Mouse (Mus musculus) forebrain, embryonic 11.5 days (tissue): Measurements from ENCODE around the gene Snai3. TPM values are rescaled to one million over a fixed set of nuclear protein-coding genes. Genes with fewer than 3 reads are reported as not detected.
A peak's percentile ranks its signal among the peaks of the same experiment; 100 is the strongest.

Source experiments
- ATAC-seq: fragments of 200-750 bp; cut with Nextera tagmentation; replicated peaks from 2 replicates; pipeline ENCODE4 v1.8.0; 2017; ENCODE audit warnings: moderate TSS enrichment; ENCODE audit not compliant: low FRiP score
- DNase-seq: peaks from one replicate; pipeline ENCODE4 v3.0.0-alpha.2; 2017; ENCODE audit warnings: low spot score
- H3K27ac ChIP-seq: fragments of 300-500 bp; sonication (generic); 2 replicates; pipeline ENCODE4 v1.5.1; 2014; ENCODE audit warnings: low read depth, low read length
- H3K27me3 ChIP-seq: fragments of 300-500 bp; sonication (generic); 2 replicates; pipeline ENCODE4 v1.6.1; 2014; ENCODE audit warnings: mild to moderate bottlenecking, low read length, mixed read lengths; ENCODE audit not compliant: control insufficient read depth, insufficient read depth
- H3K36me3 ChIP-seq: fragments of 300-500 bp; sonication (generic); 2 replicates; pipeline ENCODE4 v1.6.1; 2014; ENCODE audit warnings: mild to moderate bottlenecking, low read length, moderate library complexity, mixed read lengths; ENCODE audit not compliant: control insufficient read depth, insufficient read depth
- H3K4me1 ChIP-seq: fragments of 300-500 bp; sonication (generic); replicated peaks from 2 replicates; pipeline ENCODE4 v1.6.1; 2014; ENCODE audit warnings: low read length, mixed read lengths; ENCODE audit not compliant: control insufficient read depth, insufficient read depth
- H3K4me2 ChIP-seq: fragments of 300-500 bp; sonication (generic); 2 replicates; pipeline ENCODE4 v1.6.1; 2014; ENCODE audit warnings: low read depth, mild to moderate bottlenecking, low read length, moderate library complexity, mixed read lengths; ENCODE audit not compliant: severe bottlenecking
- H3K4me3 ChIP-seq: fragments of 300-500 bp; sonication (generic); 2 replicates; pipeline ENCODE4 v1.5.1; 2014; ENCODE audit warnings: low read depth, low read length
- H3K9ac ChIP-seq: fragments of 300-500 bp; sonication (generic); 2 replicates; pipeline ENCODE4 v1.6.1; 2014; ENCODE audit warnings: low read length
- H3K9me3 ChIP-seq: fragments of 300-500 bp; sonication (generic); 2 replicates; pipeline ENCODE4 v1.6.1; 2016; ENCODE audit warnings: low read length, mixed read lengths; ENCODE audit not compliant: control insufficient read depth
- WGBS: fragments of 180-500 bp; shearing (Covaris S2); extraction: QIAGEN DNeasy Blood & Tissue Kit; methylation state at CpG from one replicate; pipeline ENCODE4 v1.1.7; 2014; 5-methylcytosine and 5-hydroxymethylcytosine counted together
- polyA plus RNA-seq: library from polyadenylated mRNA; unstranded; fragments of >200 nt; fragmentation: Nextera tagmentation; extraction: Ambion mirVana; gene quantifications from 2 replicates; pipeline ENCODE4 v1.2.1, GENCODE M21; 2014

Gene Snai3
- polyA plus RNA-seq, 1 experiment from 2014 or later, result not detected

DNA sequence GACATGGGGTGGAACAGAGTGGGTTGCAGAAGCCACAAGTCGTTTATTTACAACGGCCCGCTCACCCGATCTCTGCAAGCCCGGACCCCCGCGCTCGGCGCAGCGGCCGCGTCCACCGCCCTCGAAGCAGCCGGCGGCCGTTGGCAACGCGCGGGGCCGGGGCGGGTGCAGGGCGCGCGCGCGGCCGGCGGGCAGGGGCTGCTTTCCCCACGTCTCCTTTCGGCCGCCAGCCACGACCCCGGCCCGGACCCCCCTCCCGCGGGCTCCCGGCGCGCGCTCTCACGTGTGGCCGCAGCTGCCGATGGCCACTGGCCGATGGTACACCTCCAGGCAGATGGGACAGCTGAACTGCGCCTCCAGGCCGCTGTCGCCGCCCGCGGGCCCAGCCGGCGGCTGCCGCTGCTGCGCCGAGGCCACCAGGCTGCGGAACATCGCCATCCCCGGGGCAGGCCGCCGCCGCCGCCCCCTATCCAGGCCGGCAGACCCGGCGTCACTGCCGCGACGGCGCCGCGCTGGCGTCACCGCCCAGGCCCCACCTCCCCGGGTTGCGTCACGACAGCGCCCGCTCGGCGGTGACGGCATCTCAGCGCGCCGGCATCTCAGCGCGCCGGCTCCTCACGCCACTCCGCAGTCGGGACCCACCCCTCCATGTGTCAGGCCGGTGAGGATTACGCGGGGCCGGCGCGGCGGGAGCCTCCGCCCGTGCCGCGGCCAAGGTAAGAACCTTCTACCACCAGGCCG is 15.2 kb upstream of the Snai3 start, which contains the start of the genes Rnf166 and Ctu2:
Gene Rnf166 (minus strand): TSS at position 485 of the 741 bp plus-strand sequence.
Gene Ctu2 (plus strand): TSS at position 564 of the 741 bp plus-strand sequence.
- ATAC-seq (peak; percentile 96), DNase-seq (peak; percentile 97)
- Histone ChIP-seq H3K4me3 (peak within 1 kb of the TSS; percentile 99), H3K9me3 (no peaks in the 10 kb centered on the region), H3K27me3 (no peaks in the 10 kb centered on the region), H3K27ac (0 out of 2 replicates have a peak within 1 kb of the TSS, but pooled peaks have one; percentile 6), H3K4me2 (peak within 1 kb of the TSS; percentile 74), H3K36me3 (no peaks in the 10 kb centered on the region; the same call in 1 of the 2 replicates), H3K4me1 (peaks cover 10% of the 10 kb centered on the region), H3K9ac (peak within 1 kb of the TSS; percentile 90)
- whole genome bisulfite sequencing, result under 1% methylated on average over 101 of the region's 103 CpGs

DNA sequence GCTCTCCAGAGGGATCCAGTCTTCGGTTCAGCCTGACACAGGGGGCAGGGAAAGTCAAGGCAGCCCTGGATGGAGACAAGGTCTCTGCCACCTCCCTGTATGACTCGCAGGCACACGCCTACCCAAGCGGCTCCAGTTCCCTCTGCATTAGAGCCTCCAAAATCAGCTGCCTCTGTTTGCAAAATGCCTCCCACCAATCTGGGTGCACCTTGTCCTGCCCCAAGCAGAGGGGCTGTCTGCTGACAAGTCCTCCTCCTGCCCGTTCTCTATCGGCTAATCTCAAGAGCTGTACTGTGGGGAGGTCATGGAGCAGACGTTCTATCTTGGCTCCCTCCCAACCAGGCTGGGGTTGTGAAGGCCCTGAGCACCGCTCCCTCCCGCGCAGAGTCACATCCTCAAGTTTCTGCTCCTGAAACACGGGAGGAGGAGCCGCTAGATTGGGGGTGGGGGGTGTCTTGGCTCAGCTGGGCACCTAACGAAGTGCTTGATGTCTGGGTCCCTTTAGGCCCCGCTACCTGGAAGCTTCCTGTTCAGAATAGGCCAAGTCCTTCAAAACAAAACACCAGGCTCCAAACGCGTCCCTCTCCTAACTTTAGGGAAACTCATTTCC is 14.5 kb upstream of the Snai3 start:
- 19% methylated on average over 16 of the region's 16 CpGs for WGBS

DNA sequence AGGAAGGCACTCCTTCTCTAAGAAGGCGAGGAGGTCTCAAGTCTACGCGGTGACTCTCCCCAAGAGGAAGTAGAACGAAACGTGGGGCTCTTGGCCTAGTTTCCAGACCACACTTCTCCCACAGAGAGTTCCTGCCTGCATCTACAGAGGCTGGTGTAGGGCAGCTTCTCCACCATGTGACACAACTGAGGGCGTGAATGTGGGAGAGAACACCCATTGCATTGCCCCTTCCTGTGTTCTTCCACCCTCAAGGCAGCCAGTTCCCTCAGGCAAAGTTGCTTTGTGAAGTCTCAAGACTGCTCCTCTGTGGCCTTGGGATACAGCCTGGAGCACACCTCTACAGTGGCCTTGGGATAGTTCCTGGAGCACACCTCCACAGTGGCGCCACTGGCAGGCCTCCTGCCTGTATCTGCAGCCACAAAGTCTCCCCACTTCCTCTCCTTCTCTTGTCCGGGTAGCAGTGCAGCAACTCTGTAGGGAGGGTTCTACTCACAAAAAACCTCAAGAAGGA is 13.4 kb upstream of the Snai3 start:
- no peaks in the 10 kb centered on the region; the same call in 1 of the 2 replicates for H3K36me3 ChIP-seq
- ATAC-seq (no peak), DNase-seq (no peak)
- H3K9ac ChIP-seq, result no peak overlapping the region
- H3K4me1 ChIP-seq, result peaks cover 10% of the 10 kb centered on the region
- H3K4me2 ChIP-seq, result no peak overlapping the region
- no peaks in the 10 kb centered on the region for H3K27me3 ChIP-seq
- H3K9me3 ChIP-seq, result no peaks in the 10 kb centered on the region
- H3K4me3 ChIP-seq, result no peak overlapping the region
- 88% methylated on average over 8 of the region's 8 CpGs for WGBS
- H3K27ac ChIP-seq, result no peak overlapping the region

More for the DNA sequence above, 14.5 kb upstream of the Snai3 start:
- peaks cover 10% of the 10 kb centered on the region for H3K4me1 ChIP-seq
- H3K36me3 ChIP-seq, result no peaks in the 10 kb centered on the region; the same call in 1 of the 2 replicates
- no peaks in the 10 kb centered on the region for H3K27me3 ChIP-seq
- peak overlapping the region; percentile 74 for H3K4me2 ChIP-seq
- peak overlapping the region; percentile 99 for H3K4me3 ChIP-seq
- peak overlapping the region; percentile 90 for H3K9ac ChIP-seq
- H3K27ac ChIP-seq, result no peak overlapping the region
- no peak for DNase-seq
- H3K9me3 ChIP-seq, result no peaks in the 10 kb centered on the region
- ATAC-seq, result 0 out of 2 replicates have a peak, but pooled peaks have one; percentile 11

GRCm38 (mm10) chr8:122470691-122471090 is 10.2 kb upstream of the Snai3 start:
- Histone ChIP-seq H3K4me3 (no peak overlapping the region), H3K4me1 (peaks cover 7% of the 10 kb centered on the region), H3K4me2 (no peak overlapping the region), H3K27ac (no peak overlapping the region), H3K36me3 (no peaks in the 10 kb centered on the region), H3K27me3 (no peaks in the 10 kb centered on the region), H3K9me3 (no peaks in the 10 kb centered on the region), H3K9ac (no peak overlapping the region)
- DNase-seq (no peak), ATAC-seq (no peak)
- 86% methylated on average over 5 of the region's 5 CpGs for WGBS

- H3K4me2 ChIP-seq, result no peak overlapping the region
- no peaks in the 10 kb centered on the region for H3K36me3 ChIP-seq
- H3K9me3 ChIP-seq, result no peaks in the 10 kb centered on the region
- peaks cover 5% of the 10 kb centered on the region for H3K4me1 ChIP-seq
- no peaks in the 10 kb centered on the region for H3K27me3 ChIP-seq
- DNase-seq (no peak), ATAC-seq (no peak)
- H3K4me3 ChIP-seq, result no peak overlapping the region
- no peak overlapping the region for H3K27ac ChIP-seq
- no peak overlapping the region for H3K9ac ChIP-seq
- WGBS, result 87% methylated on average over 10 of the region's 10 CpGs
Observed at GRCm38 (mm10) chr8:122469965-122470364, 9.4 kb upstream of the Snai3 start.

DNA sequence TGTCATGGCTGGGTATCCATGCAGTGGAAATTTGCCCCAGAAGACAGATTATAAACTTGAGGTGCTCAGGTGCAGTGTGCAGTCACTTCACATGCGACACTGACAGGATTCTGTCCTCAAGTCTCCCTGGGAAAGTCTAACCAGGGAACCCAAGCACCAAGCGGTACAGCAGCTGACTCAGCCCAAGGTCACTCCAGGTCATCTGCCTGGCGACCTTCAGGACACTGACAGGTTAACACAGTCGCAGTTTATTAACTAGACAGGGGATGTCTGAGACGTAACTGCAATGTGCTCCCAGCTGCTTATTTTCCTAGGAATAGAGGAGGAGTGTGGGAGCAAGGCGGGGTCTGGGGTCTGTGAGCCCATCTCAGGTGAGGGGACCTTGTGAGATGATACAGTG is 8.9 kb upstream of the Snai3 start:
- Histone ChIP-seq H3K4me1 (no peaks in the 10 kb centered on the region), H3K9me3 (no peaks in the 10 kb centered on the region), H3K4me3 (no peak overlapping the region), H3K4me2 (no peak overlapping the region), H3K27me3 (no peaks in the 10 kb centered on the region), H3K9ac (no peak overlapping the region), H3K36me3 (no peaks in the 10 kb centered on the region), H3K27ac (no peak overlapping the region)
- DNase-seq (no peak), ATAC-seq (no peak)
- WGBS, result 80% methylated on average over 6 of the region's 6 CpGs

- no peak overlapping the region for H3K4me2 ChIP-seq
- WGBS, result 90% methylated on average over 13 of the region's 13 CpGs
- H3K27ac ChIP-seq, result no peak overlapping the region
- H3K9ac ChIP-seq, result no peak overlapping the region
- H3K9me3 ChIP-seq, result no peaks in the 10 kb centered on the region
- no peak overlapping the region for H3K4me3 ChIP-seq
- H3K27me3 ChIP-seq, result no peaks in the 10 kb centered on the region
- no peak for ATAC-seq
- DNase-seq, result no peak
- H3K4me1 ChIP-seq, result no peaks in the 10 kb centered on the region
- H3K36me3 ChIP-seq, result no peaks in the 10 kb centered on the region
Observed at GRCm38 (mm10) chr8:122467816-122468215, 7.3 kb upstream of the Snai3 start.

GRCm38 (mm10) chr8:122464985-122465384 is 4.5 kb upstream of the Snai3 start:
- Histone ChIP-seq H3K4me1 (peaks cover 7% of the 10 kb centered on the region), H3K9me3 (no peaks in the 10 kb centered on the region), H3K4me3 (no peak overlapping the region), H3K27ac (no peak overlapping the region), H3K36me3 (no peaks in the 10 kb centered on the region), H3K4me2 (no peak overlapping the region), H3K27me3 (peaks cover 20% of the 10 kb centered on the region), H3K9ac (no peak overlapping the region)
- no peak for DNase-seq
- WGBS, result 75% methylated on average over 7 of the region's 7 CpGs
- no peak for ATAC-seq
